Mouse (Mus musculus) lung, postnatal 0 days (tissue): ENCODE measurements around the gene Hist2h2ac.

Source experiments
- CTCF ChIP-seq: IDR thresholded peaks from 2 replicates; pipeline ENCODE4 v1.5.1; 2016; ENCODE audit warnings: antibody characterized with exemption, mild to moderate bottlenecking
- EP300 ChIP-seq: IDR thresholded peaks from 2 replicates; pipeline ENCODE4 v1.6.1; 2016; ENCODE audit warnings: antibody characterized with exemption, mild to moderate bottlenecking, control low read depth

DNA sequence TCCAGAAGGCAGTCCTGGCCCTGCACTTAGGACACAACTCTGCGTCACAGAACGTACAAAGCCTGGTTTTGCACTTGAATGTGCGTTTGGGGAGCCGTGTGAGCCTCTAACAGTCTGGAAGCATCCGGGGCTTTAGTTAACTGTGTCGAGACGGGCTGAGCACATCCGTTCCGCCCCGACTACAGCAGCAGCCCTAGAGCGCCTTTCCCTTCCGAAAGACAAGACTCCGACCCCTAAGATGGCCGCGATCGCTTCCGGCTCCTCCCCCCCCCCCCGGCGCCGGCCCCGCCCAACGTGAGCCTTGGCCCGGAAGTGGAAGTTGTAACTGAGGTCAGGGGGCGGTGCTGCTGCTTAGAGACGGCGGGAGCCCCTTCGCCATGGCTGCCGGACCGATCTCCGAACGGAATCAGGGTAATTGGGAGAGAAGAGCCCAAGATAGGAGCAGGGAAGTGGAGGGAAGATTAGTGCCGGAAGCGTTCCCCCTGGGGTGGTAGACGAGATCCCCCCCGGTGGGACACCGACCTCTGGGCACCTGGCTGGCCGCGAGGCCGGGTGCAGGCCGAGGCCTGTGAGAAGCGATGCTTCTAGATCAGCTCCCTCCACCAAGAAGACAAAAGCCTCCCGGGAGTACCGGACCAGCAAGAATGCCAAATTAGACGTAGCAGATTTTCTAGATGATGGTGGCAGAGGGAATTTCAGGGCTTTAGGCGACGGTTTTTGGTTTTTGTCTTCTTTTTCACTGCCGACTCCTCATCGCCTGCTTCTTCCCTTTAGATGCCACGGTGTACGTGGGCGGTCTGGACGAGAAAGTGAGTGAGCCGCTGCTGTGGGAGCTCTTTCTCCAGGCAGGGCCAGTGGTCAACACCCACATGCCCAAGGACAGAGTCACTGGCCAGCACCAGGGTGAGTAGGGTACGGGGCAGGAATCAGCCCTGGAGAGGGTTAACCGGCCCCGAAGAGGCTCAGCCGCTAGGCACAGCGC lies 48.2 kb downstream of the Hist2h2ac start, which contains the start of gene Sf3b4:
- TF ChIP-seq CTCF, result no peak
- TF ChIP-seq EP300, result peak; percentile 59; the same call in 1 of the 2 replicates
